Mouse (Mus musculus): ENCODE measurements around the gene Hist1h1a.

DNA sequence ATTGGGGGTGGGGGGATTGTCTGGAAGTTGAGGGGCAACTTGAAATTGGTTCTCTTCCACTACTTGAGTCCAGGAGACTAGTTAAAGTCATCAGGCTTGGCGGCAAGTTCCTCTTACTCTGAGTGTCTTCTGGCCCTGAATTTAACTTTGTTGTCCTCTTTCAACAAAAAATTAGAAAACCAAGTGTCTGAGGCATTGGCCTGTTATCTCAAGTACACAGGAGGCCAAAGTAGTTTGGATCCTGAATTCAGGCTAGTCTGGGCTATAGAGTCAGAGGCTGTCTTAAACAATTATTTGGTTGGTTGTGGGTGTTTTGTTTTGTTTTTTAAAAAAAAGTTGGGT, 1.7 kb downstream of the Hist1h1a start:
- no peak for TF ChIP-seq MAFK (IDR thresholded peaks at IDR 0.05; ENCODE audit: borderline replicate concordance, low read depth, low read length)
- no peak for TF ChIP-seq POLR2AphosphoS2 (IDR thresholded peaks at IDR 0.05; ENCODE audit: low read length)
- TF ChIP-seq CTCF (IDR thresholded peaks at IDR 0.05 in 2 of 3, conservative IDR thresholded peaks at IDR 0.05 in 1 of 3; ENCODE audit: control insufficient read depth in 1 of 3, insufficient read depth in 1 of 3, low read depth in 2 of 3, low read length in 3 of 3, poor library complexity in 1 of 3, severe bottlenecking in 1 of 3), result no peak
- TF ChIP-seq MXI1 (IDR thresholded peaks at IDR 0.05; ENCODE audit: low read depth, low read length), result no peak
- no peak for TF ChIP-seq POLR2A (IDR thresholded peaks at IDR 0.05; ENCODE audit: control insufficient read depth in 1 of 2, insufficient read depth in 1 of 2, low read depth in 1 of 2, low read length in 2 of 2, poor library complexity in 1 of 2)
- TF ChIP-seq ELF1 (IDR thresholded peaks at IDR 0.05; ENCODE audit: low read depth, low read length), result no peak

Data from MEL (cell line).